Mouse (Mus musculus): ENCODE measurements at regions not wholly inside any gene's neighbourhood (a gene's known extent, or its start where the extent isn't known, plus 50 kb on each side); places are given as distances from the start of the nearest gene placed in this dataset.
A peak's percentile ranks its signal among the peaks of the same experiment; 100 is the strongest.
"Not testable (repeated sequence)": the region's sequence is repeated elsewhere in the genome, so short reads cannot be mapped to it uniquely, and the experiment has no call there.

- Histone ChIP-seq H3K4me3 (replicated peaks) (no peak overlapping the region), H3K9me3 (no peaks in the 10 kb centered on the region), H3K27me3 (replicated peaks) (peaks cover 6% of the 10 kb centered on the region), H3K4me1 (no peaks in the 10 kb centered on the region), H3K36me3 (replicated peaks; ENCODE audit: low read length) (no peaks in the 10 kb centered on the region)
- TF ChIP-seq GATA1 (IDR thresholded peaks at IDR 0.05; ENCODE audit: borderline replicate concordance, low read length), result no peak
- no peak for TF ChIP-seq FLI1 (IDR thresholded peaks at IDR 0.05; ENCODE audit: low read length)
These were observed 88.4 kb upstream of the Gmds start for GRCm38 (mm10) chr13:32426906-32427305.

DNA sequence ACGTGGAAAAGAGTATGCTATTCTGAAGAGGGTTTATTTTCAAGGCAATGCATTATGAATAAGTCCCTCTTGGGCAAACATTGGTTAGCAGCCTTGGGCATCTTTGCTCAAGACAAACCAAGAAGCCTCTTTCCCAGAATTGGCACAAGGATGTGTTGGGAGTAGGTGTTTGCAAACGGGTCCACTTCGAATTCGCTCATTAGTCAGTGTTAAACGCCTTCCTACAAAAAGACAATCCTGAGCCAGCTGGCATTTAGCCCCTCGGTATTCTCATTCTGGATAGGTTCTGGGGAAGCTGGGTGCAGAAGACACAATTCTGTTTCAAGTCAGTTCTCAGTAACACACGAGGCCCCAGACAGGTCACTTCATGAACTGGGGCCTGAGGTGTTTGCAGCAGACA is 87.7 kb upstream of the Gmds start:
- no peaks in the 10 kb centered on the region for H3K36me3 ChIP-seq (replicated peaks; ENCODE audit: low read length)
- TF ChIP-seq FLI1 (IDR thresholded peaks at IDR 0.05; ENCODE audit: low read length) (no peak), GATA1 (IDR thresholded peaks at IDR 0.05; ENCODE audit: borderline replicate concordance, low read length) (no peak)
- no peaks in the 10 kb centered on the region for H3K9me3 ChIP-seq
- H3K4me1 ChIP-seq, result no peaks in the 10 kb centered on the region
- H3K27me3 ChIP-seq (replicated peaks), result peaks cover 8% of the 10 kb centered on the region
- no peak overlapping the region for H3K4me3 ChIP-seq (replicated peaks)

GRCm38 (mm10) chr13:32424543-32424942 is 86.0 kb upstream of the Gmds start:
- H3K36me3 ChIP-seq (replicated peaks; ENCODE audit: low read length); H3K4me1 ChIP-seq; H3K27me3 ChIP-seq (replicated peaks); H3K9me3 ChIP-seq; H3K4me3 ChIP-seq (replicated peaks): not testable (repeated sequence)

DNA sequence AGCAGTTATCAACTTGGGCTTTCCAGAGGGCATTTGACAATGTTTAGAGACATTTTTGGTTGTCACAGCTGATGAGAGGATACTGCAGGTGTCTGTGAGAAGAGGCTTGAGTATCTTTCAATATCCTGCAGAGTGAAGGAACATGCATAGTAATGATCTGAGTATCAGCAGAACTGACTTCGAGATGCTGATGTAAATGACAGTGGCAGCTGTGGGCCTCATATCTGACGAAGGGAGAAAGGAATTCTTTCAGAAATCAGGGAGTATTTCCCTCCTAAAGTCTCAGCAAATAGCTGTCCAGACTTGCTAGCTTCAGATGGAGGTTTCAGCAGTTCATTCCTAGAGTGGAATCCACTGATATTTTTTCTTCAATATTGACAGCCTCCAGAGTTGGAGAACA is 83.9 kb upstream of the Gmds start:
- Histone ChIP-seq H3K4me1 (0 out of 2 replicates have a peak, but pooled peaks cover 7% of the 10 kb centered on the region), H3K4me3 (replicated peaks) (no peak overlapping the region), H3K9me3 (no peaks in the 10 kb centered on the region), H3K36me3 (replicated peaks; ENCODE audit: low read length) (no peaks in the 10 kb centered on the region), H3K27me3 (replicated peaks) (peaks cover 20% of the 10 kb centered on the region)
- TF ChIP-seq GATA1 (IDR thresholded peaks at IDR 0.05; ENCODE audit: borderline replicate concordance, low read length) (no peak), FLI1 (IDR thresholded peaks at IDR 0.05; ENCODE audit: low read length) (no peak)

DNA sequence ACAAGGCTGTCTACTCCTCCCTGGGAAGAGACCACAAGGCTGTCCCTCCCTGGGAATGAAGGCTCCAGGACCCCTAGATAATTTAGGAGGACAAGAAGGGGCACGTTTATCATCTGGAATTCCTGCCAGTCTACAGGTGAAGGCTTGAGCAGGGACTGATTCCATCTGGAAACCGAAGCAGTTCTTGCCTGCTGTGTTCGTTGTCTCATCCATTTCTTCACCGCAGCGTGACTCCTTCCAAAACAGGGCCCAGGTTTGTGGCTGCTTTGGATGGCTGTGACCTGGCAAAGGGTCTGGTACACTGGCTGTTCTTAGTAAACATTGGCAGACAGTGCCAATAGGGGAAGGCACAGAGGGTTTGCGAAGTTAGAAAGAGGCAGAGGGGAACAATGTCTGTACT is 80.8 kb upstream of the Gmds start:
- Histone ChIP-seq H3K27me3 (replicated peaks) (peaks cover 24% of the 10 kb centered on the region), H3K4me3 (replicated peaks) (no peak overlapping the region), H3K9me3 (no peaks in the 10 kb centered on the region), H3K4me1 (0 out of 2 replicates have a peak, but pooled peaks cover 7% of the 10 kb centered on the region), H3K36me3 (replicated peaks; ENCODE audit: low read length) (no peaks in the 10 kb centered on the region)
- TF ChIP-seq FLI1 (IDR thresholded peaks at IDR 0.05; ENCODE audit: low read length) (no peak), GATA1 (IDR thresholded peaks at IDR 0.05; ENCODE audit: borderline replicate concordance, low read length) (no peak)

DNA sequence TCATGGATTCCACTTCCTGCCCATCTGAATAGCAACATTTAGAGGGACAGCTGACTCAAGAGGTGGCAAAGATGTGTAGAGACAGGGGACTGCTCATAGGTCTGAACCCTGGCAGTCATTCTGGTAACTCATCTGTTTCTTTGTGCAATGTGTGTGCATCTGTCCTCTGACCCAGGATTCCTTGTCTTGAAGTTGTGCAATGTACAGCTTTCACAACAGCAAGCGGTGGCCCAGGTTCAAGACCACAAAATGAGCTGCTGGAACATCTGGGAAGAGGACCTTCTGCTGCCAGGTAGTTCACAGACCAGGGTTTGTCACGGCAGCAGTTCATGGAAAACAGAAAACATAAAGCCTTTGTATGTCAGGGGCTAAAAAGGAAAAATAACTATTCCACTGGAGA is 80.1 kb upstream of the Gmds start:
- no peak overlapping the region for H3K4me3 ChIP-seq (replicated peaks)
- H3K9me3 ChIP-seq, result no peaks in the 10 kb centered on the region
- TF ChIP-seq FLI1 (IDR thresholded peaks at IDR 0.05; ENCODE audit: low read length) (no peak), GATA1 (IDR thresholded peaks at IDR 0.05; ENCODE audit: borderline replicate concordance, low read length) (no peak)
- H3K4me1 ChIP-seq, result 0 out of 2 replicates have a peak, but pooled peaks cover 7% of the 10 kb centered on the region
- peaks cover 24% of the 10 kb centered on the region for H3K27me3 ChIP-seq (replicated peaks)
- H3K36me3 ChIP-seq (replicated peaks; ENCODE audit: low read length), result no peaks in the 10 kb centered on the region

DNA sequence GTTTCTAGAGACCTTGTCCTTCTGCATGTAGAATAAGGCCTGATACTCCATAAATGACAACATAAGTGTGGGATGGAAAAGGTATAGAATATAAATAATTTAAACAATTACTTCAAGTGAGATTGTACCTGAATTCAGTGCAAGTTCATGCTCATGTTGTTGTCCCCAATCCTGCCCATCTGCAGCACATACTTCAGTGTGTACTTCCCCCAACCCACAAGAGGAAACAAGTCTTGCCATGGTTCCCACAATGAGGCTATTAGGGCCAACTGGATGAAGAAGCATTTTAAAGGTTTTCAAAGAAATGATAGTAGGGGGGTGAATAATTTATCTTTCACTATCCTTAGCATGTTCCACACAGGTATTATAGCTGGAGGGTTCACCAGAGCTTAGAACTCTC is 79.4 kb upstream of the Gmds start:
- no peak overlapping the region for H3K4me3 ChIP-seq (replicated peaks)
- H3K9me3 ChIP-seq, result peaks cover 6% of the 10 kb centered on the region
- TF ChIP-seq FLI1 (IDR thresholded peaks at IDR 0.05; ENCODE audit: low read length) (no peak), GATA1 (IDR thresholded peaks at IDR 0.05; ENCODE audit: borderline replicate concordance, low read length) (no peak)
- H3K4me1 ChIP-seq, result 0 out of 2 replicates have a peak, but pooled peaks cover 7% of the 10 kb centered on the region
- no peaks in the 10 kb centered on the region for H3K36me3 ChIP-seq (replicated peaks; ENCODE audit: low read length)
- H3K27me3 ChIP-seq (replicated peaks), result peaks cover 28% of the 10 kb centered on the region

GRCm38 (mm10) chr13:32411287-32411935 is 72.9 kb upstream of the Gmds start:
- TF ChIP-seq GATA1 (IDR thresholded peaks at IDR 0.05; ENCODE audit: borderline replicate concordance, low read length) (no peak), FLI1 (IDR thresholded peaks at IDR 0.05; ENCODE audit: low read length) (no peak)
- no peaks in the 10 kb centered on the region for H3K36me3 ChIP-seq (replicated peaks; ENCODE audit: low read length)

GRCm38 (mm10) chr13:32410065-32410464 is 71.5 kb upstream of the Gmds start:
- H3K36me3 ChIP-seq (replicated peaks; ENCODE audit: low read length), result no peaks in the 10 kb centered on the region
- H3K27me3 ChIP-seq (replicated peaks), result peaks cover 15% of the 10 kb centered on the region
- no peak overlapping the region for H3K4me3 ChIP-seq (replicated peaks)
- H3K9me3 ChIP-seq, result peaks cover 14% of the 10 kb centered on the region
- TF ChIP-seq FLI1 (IDR thresholded peaks at IDR 0.05; ENCODE audit: low read length), result no peak
- no peak for TF ChIP-seq GATA1 (IDR thresholded peaks at IDR 0.05; ENCODE audit: borderline replicate concordance, low read length)
- H3K4me1 ChIP-seq, result 0 out of 2 replicates have a peak, but pooled peaks cover 4% of the 10 kb centered on the region

More at GRCm38 (mm10) chr13:32411287-32411935, 72.9 kb upstream of the Gmds start:
- Histone ChIP-seq H3K9me3 (peaks cover 14% of the 10 kb centered on the region), H3K4me3 (replicated peaks) (no peak overlapping the region), H3K4me1 (0 out of 2 replicates have a peak, but pooled peaks cover 4% of the 10 kb centered on the region), H3K27me3 (replicated peaks) (peaks cover 18% of the 10 kb centered on the region)

GRCm38 (mm10) chr13:32398616-32399015 is 60.1 kb upstream of the Gmds start:
- TF ChIP-seq FLI1 (IDR thresholded peaks at IDR 0.05; ENCODE audit: low read length) (no peak), GATA1 (IDR thresholded peaks at IDR 0.05; ENCODE audit: borderline replicate concordance, low read length) (no peak)
- no peaks in the 10 kb centered on the region for H3K27me3 ChIP-seq (replicated peaks)
- H3K36me3 ChIP-seq (replicated peaks; ENCODE audit: low read length), result no peaks in the 10 kb centered on the region
- H3K4me1 ChIP-seq, result peaks cover 6% of the 10 kb centered on the region
- peak overlapping the region; percentile 62 for H3K4me3 ChIP-seq (replicated peaks)
- peaks cover 11% of the 10 kb centered on the region for H3K9me3 ChIP-seq
